Mouse (Mus musculus) liver, adult 2 months (tissue): ENCODE measurements around the gene Rpl18.

Experiments used
- CTCF ChIP-seq: fragments of 200-500 bp; IDR thresholded peaks from 2 replicates; pipeline ENCODE4 v1.5.1; 2011; ENCODE audit warnings: low read depth, low read length, control low read depth
- POLR2A ChIP-seq: fragments of 200-500 bp; IDR thresholded peaks from 2 replicates; pipeline ENCODE4 v1.6.1; 2011; ENCODE audit warnings: low read length, control low read depth; ENCODE audit not compliant: insufficient read depth; ENCODE audit errors: extremely low read depth

- no peak for TF ChIP-seq CTCF
- TF ChIP-seq POLR2A, result no peak
Measured at GRCm38 (mm10) chr7:45750162-45750561, 34.9 kb downstream of the Rpl18 start.
